Comparison of ENCODE assay signal across 17 mouse cellular contexts in genomic region chr9:28613683-28614620, GRCm38 (mm10).
DNase-seq lines count a peak whose midpoint lies in the region; ATAC-seq and TF ChIP-seq lines count a peak whose summit lies in the region.
"Had no signal": no experiment of that assay in that cellular context is flagged by ENCODE, and none has a peak within 500 bp of the region (broad histone marks: within the 10 kb centered on the region; RNA-seq: fewer than 3 reads in every experiment).

No protein-coding gene starts in this region.

- no peaks in the 10 kb centered on the region; the same call in 1 of the 2 replicates for H3K4me1 ChIP-seq in forebrain, embryonic 14.5 days (ENCODE audit: control insufficient read depth, insufficient read depth, low read length)
- H3K4me1 ChIP-seq in forebrain, embryonic 12.5 days, result no peaks in the 10 kb centered on the region
- H3K4me1 ChIP-seq: intestine, embryonic 15.5 days; midbrain, embryonic 12.5 days had no signal

- no peak for TF ChIP-seq CTCF in layer of hippocampus, adult 2 months (conservative IDR thresholded peaks at IDR 0.05)

- no peaks in the 10 kb centered on the region for H3K27me3 ChIP-seq in forebrain, embryonic 14.5 days (replicated peaks; ENCODE audit: control insufficient read depth, insufficient read depth, low read length)
- H3K27me3 ChIP-seq in forebrain, embryonic 12.5 days, result no peaks in the 10 kb centered on the region
- H3K27me3 ChIP-seq: heart, embryonic 12.5 days; intestine, embryonic 15.5 days; limb, embryonic 15.5 days; midbrain, embryonic 12.5 days had no signal

- H3K9me3 ChIP-seq in forebrain, embryonic 14.5 days (replicated peaks; ENCODE audit: control insufficient read depth, low read length), result no peaks in the 10 kb centered on the region
- no peaks in the 10 kb centered on the region for H3K9me3 ChIP-seq in forebrain, embryonic 12.5 days
- H3K9me3 ChIP-seq: heart, embryonic 12.5 days; intestine, embryonic 15.5 days; limb, embryonic 15.5 days; midbrain, embryonic 12.5 days had no signal

- H3K36me3 ChIP-seq in forebrain, embryonic 14.5 days (ENCODE audit: control insufficient read depth, insufficient read depth, low read length), result no peaks in the 10 kb centered on the region
- no peaks in the 10 kb centered on the region for H3K36me3 ChIP-seq in forebrain, embryonic 12.5 days (replicated peaks)
- H3K36me3 ChIP-seq: heart, embryonic 12.5 days; intestine, embryonic 15.5 days; limb, embryonic 15.5 days; midbrain, embryonic 12.5 days had no signal

- peak; percentile 28 for DNase-seq in forebrain, embryonic 14.5 days (ENCODE audit: low spot score)
- peak; percentile 50 for DNase-seq in retina, adult 2 months (ENCODE audit: low read depth, low spot score)
- DNase-seq in retina, embryonic 14.5 days (ENCODE audit: low spot score), result no peak
- peak; percentile 49 to 58 for DNase-seq in cerebellum, postnatal 10 days
- no peak for DNase-seq in layer of hippocampus, adult 2 months (ENCODE audit: low spot score in 2 of 2)
- no peak for DNase-seq in gastrocnemius, postnatal 4 days (ENCODE audit: low spot score in 2 of 2)
- DNase-seq: gastrocnemius, postnatal 25 days; liver, postnatal 0 days; lung, postnatal 4 days; thymus, adult 2 months had no signal

- no peak overlapping the region for H3K27ac ChIP-seq in forebrain, embryonic 14.5 days (ENCODE audit: low read depth, low read length)
- H3K27ac ChIP-seq in forebrain, embryonic 12.5 days, result no peak overlapping the region
- H3K27ac ChIP-seq in layer of hippocampus, adult 2 months, result no peak overlapping the region
- H3K27ac ChIP-seq: intestine, embryonic 15.5 days; limb, embryonic 15.5 days; midbrain, embryonic 12.5 days had no signal

- no peak overlapping the region for H3K9ac ChIP-seq in forebrain, embryonic 14.5 days (ENCODE audit: low read length)
- no peak overlapping the region for H3K9ac ChIP-seq in forebrain, embryonic 12.5 days
- H3K9ac ChIP-seq: heart, embryonic 12.5 days; intestine, embryonic 15.5 days; limb, embryonic 15.5 days; liver, postnatal 0 days; midbrain, embryonic 12.5 days had no signal

- no peak for ATAC-seq in forebrain, embryonic 14.5 days
- ATAC-seq in forebrain, embryonic 12.5 days (ENCODE audit: low FRiP score), result no peak
- ATAC-seq: activated CD4-positive, CD25-positive, alpha-beta regulatory T cell, adult 4 months; intestine, embryonic 15.5 days; liver, postnatal 0 days had no signal

- 29% methylated on average over 6 of the region's 6 CpGs for WGBS in forebrain, embryonic 14.5 days
- 33% methylated on average over 6 of the region's 6 CpGs for WGBS in forebrain, embryonic 12.5 days

- H3K4me2 ChIP-seq in forebrain, embryonic 14.5 days (ENCODE audit: low read length), result no peak overlapping the region
- no peak overlapping the region for H3K4me2 ChIP-seq in forebrain, embryonic 12.5 days
- H3K4me2 ChIP-seq: heart, embryonic 12.5 days; intestine, embryonic 15.5 days; limb, embryonic 15.5 days; midbrain, embryonic 12.5 days had no signal

- no peak overlapping the region for H3K4me3 ChIP-seq in forebrain, embryonic 14.5 days (ENCODE audit: low read depth, low read length)
- H3K4me3 ChIP-seq in forebrain, embryonic 12.5 days (replicated peaks), result no peak overlapping the region
- H3K4me3 ChIP-seq in layer of hippocampus, adult 2 months, result no peak overlapping the region
- H3K4me3 ChIP-seq: heart, embryonic 12.5 days; intestine, embryonic 15.5 days; limb, embryonic 15.5 days; midbrain, embryonic 12.5 days; myocyte had no signal

Comparison
In these comparisons a context has a peak if more than half of its experiments do, and no peak if none do; other contexts are left out.
1. DNase-seq: peak in forebrain, embryonic 14.5 days (single experiment), retina, adult 2 months (single experiment) and cerebellum, postnatal 10 days (2 of 2); none in retina, embryonic 14.5 days (single experiment), layer of hippocampus, adult 2 months (0 of 2) and gastrocnemius, postnatal 4 days (0 of 2).